Mouse (Mus musculus) liver, postnatal 0 days (tissue): ENCODE measurements at regions not wholly inside any gene's neighbourhood (a gene's known extent, or its start where the extent isn't known, plus 50 kb on each side); places are given as distances from the start of the nearest gene placed in this dataset.

ENCODE experiments used
- CTCF ChIP-seq: sonication (generic); IDR thresholded peaks from 2 replicates; pipeline ENCODE4 v1.5.1; 2016; ENCODE audit warnings: antibody characterized with exemption, low read depth
- EP300 ChIP-seq: IDR thresholded peaks from 2 replicates; pipeline ENCODE4 v1.6.1; 2016; ENCODE audit warnings: antibody characterized with exemption, low read depth, mild to moderate bottlenecking

DNA sequence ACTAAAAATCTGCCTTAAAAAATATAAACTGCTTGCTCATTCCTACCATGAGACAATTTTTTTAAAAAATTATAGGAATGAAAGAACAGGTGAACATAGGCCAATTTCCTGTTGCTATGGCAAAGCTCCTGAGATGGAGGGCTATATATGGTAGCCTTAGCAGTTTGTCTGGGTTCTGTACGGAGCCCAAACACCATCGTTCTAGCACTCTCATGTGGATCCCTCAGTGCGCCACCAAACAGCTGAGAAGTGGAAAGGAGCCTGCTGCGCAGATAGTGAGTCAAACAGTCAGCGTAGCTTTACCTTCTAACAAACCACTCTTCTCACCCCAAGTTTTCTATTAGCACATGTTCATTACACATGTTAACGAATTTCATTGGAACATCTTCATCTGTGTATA lies 168.9 kb upstream of the Plcz1 start:
- TF ChIP-seq CTCF (no peak), EP300 (no peak)
